Mouse (Mus musculus): ENCODE data around the gene Cmbl.

Cmbl gene

DNA sequence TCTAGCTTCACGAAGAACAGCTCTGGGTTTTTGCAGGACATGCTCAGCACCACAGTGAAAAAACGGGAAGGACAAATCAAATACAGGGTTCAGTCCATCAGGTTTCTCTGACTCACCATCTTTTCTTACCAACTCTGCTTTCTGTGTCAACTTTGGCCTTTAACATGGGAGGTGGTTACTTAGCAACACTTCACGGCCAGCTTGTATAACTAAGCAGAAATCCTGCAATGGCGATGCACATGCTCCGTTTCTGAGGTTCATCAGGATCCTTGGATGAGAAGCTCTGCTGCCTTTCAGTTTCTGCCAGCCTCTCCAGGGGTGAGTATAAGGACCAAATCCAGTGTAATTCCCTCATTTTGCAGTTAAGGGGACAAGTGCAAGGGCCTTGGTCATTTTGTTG, at the start of gene Cmbl:
TSS of gene Cmbl (plus strand) at position 206 of the 400 bp plus-strand sequence.
- DNase-seq (ENCODE audit: low read depth, low spot score), result no peak

DNA sequence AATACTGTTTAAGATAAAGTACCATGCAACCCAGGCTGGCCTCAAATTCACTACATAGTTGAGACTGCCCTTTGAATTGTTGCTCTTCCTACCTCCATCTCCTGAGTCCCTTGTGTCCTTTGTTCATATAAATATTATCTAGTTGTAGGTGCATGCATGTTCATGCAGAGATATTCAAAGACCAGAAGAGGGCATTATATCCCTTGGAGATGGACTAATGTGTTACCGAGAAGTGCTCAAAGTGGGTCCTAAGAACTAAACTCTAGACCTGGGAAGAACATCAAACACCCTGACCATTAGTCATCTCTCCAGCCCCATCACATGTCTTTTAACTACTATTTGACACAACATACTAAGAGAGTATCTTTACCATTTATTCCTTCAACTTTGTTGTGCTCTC, 48.0 kb upstream of the Cmbl start:
- no peak for DNase-seq (ENCODE audit: low read depth, low spot score)

DNA sequence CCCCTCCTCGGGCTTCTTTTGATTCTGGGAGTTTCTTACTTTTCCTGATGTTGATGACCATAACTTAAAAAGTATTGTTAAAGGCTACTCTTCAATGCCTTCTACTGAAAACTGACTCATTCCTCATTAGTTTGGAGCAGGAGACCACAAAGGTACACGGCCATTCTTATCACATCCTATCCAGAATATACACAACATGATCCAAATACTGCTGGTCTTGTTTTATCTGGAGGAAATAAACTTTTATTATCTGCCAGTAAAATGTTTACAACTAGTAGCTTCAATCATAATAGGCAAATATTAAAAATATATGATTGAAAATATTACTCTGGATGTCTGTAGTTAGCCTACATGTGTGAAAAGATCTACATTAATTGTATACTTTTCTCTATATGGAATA, 46.8 kb upstream of the Cmbl start:
- DNase-seq (ENCODE audit: low read depth, low spot score), result no peak

DNA sequence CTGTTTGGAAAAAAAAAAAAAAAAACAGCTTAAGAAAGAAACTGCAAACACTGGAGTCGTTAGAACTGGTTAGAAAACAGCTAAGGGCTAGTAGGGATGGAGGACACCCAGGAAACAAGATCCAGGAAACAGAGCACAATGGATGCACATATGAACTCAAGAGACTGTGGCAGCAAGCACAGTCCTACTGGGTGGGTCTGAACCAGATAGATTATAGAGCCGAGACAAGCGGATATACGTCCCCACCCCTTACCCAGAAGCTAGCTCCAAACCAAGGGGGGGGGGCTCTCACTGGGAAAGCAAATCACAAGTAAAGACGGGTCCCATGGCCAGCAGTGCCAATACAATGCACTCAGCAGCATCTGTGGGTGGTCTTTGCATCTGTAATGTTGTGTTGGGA, 46.2 kb upstream of the Cmbl start:
- DNase-seq (ENCODE audit: low read depth, low spot score), result no peak

DNA sequence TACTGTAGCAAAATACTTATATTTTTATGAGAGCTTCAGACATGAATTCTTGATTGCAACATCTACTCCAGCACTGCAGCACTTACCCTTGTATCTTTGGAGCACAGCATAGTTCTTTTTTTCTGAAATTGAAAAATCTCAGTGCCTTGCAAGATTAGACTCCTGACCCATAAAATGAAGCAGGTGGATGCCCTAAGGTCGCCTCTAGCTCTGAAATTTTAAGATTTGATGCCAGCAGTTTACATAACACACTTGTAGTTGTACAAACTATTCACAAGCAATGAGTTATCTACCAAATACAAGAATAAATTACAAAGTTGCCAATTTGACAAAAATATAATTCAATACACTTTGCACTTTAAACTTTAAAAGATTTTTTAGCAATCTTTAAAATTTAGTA, 38.7 kb upstream of the Cmbl start:
- no peak for DNase-seq (ENCODE audit: low read depth, low spot score)

DNA sequence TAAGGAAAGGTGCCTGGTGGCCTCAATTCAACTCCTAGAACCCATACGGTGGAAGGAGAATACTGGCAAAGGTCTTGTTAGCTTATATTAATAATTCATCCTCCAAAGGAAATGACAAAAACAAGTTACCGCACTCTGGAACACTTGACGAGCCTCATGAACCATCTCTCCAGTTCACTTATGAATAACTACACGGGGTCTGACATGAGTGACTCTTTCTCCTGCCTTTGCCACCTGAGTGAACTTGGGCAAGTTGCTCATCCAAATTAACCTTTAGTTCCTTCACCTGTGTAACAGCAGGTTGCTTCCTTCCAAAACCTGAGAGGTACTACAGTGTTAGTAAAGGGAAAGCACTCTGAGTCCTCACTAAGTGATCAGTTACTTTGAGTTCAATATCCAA, 36.7 kb upstream of the Cmbl start:
- no peak for DNase-seq (ENCODE audit: low read depth, low spot score)

DNA sequence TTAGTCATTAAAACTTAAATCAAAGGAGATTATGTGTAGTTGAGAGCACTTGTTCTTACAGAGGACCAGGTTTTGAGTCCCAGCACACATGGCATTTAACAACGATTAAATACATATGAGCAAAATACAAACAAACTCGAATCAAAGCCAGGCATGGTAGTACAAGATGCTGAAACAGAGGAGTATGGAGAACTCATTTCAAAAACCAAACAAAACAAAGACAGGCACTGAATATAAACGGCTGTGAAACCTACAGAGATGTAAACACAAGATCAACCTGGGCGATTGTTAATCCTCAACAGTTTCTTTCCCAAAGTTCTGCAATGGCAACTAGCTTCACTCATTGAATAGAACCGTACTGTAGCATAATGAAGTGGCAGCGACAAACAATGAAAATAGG, 36.1 kb upstream of the Cmbl start:
- no peak for DNase-seq (ENCODE audit: low read depth, low spot score)

DNA sequence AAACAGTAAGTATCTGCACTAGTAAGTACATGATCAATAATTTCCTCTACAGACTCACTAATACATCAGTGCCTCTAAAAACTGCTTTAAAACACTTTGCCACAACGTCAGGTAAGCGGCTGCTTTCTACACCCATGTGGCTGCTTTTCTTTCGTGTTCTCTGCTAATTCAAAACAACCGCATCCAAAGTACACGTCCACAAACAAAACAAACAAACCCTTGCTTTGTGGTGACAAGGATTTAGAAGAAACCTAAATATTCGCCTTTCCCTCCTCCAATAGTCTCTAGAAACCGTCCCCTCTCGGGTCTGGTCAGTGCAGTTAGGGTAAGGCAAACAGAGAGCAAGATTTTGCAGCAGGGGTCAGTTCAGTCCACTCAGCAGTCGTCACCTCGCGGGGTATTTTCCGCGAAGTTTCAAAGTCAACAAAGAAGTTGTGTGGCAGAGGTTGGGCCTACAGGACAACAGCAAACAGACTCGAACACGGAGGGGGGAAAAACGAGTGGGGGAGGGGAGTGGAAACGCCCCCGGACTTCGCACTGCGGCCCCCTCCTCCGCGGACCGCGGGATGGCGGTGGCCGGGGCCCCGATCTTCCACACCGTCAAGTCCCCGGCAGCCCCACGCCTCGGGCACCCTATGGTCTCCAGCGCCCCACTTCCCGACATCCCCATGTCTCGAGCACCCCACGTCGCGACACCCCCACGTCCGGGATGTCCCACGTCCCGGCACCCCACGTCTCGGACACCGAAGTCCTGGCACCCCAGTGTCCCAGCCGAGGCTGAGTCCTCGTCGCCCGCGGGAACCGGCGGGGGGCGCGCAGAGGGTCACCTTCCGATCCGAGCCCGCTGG, 35.2 kb upstream of the Cmbl start:
- DNase-seq (ENCODE audit: low read depth, low spot score), result no peak

DNA sequence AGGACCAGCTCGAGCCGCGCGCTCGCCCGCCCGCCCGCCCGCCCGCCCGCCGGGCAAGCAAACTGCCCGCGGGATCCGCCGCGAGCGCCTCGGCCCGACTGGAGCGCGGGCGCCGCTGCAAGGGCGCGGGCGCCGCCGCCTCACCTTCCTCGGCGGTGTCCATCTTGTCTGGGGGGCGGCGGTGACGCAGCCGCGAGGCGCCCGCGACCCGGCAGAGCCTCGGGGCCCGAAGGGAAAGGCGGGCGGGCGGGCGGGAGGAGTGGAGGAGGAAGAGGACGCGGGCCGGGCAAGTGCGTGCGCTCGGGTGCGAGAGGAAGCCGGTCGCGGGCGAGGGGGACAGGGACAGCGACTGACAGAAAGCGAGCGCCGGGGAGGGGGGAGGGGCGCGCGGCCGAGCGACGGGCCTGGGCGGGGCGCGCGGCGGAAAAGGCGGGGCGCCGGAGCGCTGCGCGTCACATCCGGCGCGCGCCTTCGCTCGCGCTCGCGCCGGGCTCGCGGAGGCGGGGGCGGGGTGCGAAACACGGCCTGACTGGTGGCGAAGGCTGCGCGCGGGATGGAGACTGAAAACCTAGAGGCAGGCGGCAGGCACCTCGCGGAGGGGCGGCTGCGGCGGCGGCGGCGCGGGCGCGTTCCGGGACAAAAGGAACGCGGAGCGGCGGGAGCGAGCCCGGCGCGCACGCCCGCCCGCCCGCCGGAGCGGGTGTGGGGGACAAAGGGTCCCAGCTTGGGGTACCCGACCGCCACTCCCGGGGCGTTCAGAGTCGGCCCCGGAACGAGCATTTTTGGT, 34.3 kb upstream of the Cmbl start, which contains the start of gene March6:
TSS of gene March6 (minus strand) at position 395 of the 787 bp plus-strand sequence.
- DNase-seq (ENCODE audit: low read depth, low spot score), result peak; percentile 81

DNA sequence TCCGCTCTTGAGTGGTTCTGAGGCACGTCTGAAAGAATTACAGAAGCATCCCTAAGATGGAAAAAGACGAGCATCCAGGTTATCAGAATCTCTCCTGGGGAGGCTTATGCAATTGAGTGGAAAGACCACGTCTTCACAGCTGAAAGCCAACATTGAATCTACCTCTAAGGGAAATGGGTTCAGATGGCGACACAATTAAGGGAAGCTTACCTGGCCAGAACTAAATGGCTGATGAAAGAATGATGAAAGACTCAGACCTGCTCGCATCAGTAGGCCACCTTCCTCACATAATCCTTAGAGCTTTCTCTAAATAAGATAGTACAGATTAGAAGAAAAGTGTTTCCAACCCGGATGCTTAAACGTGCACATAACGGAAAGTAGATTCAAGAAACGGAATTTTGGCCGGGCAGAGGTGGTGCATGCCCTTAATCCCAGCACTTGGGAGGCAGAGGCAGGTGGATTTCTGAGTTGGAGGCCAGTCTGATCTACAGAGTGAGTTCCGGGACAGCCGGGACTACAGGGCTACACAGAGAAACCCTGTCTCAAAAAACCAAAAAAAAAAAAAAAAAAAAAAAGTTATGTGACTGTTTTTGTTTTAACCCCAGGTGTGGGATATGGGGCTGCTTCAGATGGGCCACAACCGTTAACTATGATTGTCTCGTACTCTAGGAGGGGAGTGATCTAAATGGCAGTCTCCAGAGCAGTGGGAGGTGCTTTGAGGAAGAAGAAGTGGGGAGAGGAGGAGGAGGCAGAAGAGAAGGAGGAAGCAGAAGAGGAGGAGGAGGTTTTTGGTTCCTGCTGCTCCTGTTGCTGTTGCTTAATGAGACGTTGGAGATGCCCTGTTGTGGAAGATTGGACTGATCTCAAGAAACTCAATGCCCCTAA, 33.5 kb upstream of the Cmbl start:
- no peak for DNase-seq (ENCODE audit: low read depth, low spot score)

DNA sequence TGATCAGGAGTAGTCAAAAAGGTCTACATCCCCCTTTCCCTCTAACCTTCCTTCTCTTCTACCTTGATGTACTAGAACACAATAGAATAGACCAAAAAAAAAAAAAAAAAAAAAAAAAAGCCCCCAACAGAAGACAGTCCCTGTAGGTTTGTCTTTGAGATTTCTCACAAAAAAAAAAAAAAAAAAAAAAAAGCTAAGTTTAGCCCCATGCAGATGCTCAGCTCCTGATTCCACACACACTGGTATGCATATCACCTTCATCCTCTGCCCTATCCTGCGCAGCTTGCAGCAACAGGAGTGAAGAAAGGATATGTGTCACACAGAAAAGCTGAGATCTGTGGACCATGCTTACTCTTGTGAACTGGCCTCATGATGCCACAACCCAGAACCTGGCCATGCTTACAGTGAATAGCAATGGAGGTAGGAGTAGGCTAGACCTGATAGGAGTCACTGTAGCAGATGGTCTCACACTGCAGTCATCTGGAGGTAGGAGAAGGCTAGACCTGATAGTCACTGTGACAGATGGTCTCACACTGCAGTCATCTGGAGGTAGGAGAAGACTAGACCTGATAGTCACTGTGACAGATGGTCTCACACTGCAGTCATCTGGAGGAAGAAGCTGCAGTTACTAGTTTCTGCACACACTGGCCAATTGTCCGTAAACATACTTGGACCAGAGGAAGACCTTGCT, 32.7 kb upstream of the Cmbl start:
- DNase-seq (ENCODE audit: low read depth, low spot score), result no peak

DNA sequence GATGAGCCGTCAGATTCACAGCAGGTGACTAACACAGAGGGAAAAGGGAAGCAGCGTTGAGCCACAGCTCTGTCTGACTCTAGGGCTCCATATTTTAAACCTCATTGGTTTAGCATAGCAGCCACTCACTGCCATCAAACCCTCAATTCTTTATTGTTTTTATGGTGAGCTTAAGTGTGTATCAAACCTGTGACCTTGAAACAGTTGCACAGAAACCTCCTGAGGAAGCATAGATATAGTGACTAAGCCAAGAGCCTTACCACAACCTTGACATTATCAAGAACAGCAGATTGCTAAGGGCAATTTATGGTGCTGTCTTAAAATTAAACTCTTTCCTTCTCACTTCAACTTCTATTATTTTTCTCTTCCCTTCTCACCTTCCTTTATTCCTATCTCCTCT, 31.7 kb upstream of the Cmbl start:
- DNase-seq (ENCODE audit: low read depth, low spot score), result no peak

DNA sequence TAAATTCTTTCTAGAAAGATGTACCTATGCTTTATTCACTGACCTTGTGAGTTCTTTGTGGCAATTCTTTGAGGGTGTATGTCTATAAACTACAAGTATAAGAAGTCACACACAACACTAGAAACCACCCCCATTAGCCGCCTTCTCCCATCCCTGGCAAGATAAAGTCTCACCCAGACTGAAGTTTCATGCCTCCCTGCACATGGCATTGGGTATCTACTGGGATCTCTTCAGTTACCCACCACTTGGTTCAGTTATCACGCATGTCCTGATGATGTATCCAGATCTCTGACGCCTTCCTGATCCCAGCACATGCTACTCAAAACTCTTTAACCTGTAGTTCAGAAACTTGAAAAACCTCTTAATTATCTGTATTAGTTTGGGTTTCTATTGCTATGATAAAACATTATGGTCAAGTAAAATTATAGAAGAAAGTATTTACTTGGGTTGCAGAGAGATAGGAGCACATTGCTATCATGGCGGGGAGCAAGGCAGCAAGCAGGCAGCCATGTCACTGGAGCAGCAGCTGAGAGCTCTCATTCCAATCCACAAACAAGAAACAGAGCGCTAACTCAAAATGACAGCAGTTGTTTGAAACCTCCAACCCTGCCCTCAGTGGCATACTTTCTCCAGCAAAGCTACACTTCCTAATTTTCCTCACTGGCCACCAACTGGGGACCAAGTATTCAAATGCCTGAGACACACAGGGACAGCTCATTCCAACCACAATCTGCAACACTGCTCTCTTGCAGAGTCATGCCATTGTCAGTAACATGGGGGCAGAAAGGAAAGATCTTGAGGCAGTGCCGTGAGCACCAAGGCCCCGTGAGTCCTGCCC, 30.5 kb upstream of the Cmbl start:
- no peak for DNase-seq (ENCODE audit: low read depth, low spot score)

DNA sequence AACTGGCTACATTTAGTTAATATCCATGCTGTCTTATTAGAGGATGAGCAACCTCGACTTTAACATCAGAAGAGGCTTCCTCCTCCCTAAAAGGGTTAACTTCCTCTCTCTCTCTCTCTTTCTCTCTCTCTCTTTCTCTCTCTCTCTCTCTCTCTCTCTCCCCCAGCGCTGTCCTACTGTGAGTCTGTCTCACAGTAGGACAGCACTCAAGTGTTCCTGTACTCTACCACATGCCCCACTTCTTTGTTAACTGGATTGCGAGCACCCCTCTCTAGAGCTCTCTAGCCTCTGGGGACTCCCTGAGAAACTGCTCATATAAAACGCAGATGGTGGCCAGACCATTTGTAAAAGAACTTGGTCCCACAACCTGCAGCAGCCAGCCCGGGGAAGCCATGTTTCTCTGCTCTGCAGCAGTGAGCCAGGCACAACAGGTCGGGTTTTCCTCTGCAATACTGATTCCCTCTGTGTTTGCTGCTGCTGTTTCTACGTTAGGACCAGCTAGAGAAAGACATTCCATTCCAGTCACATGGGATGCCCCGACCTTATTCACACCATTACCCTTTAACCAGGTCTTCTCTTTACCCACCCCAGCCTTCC, 29.8 kb upstream of the Cmbl start:
- DNase-seq (ENCODE audit: low read depth, low spot score), result no peak

DNA sequence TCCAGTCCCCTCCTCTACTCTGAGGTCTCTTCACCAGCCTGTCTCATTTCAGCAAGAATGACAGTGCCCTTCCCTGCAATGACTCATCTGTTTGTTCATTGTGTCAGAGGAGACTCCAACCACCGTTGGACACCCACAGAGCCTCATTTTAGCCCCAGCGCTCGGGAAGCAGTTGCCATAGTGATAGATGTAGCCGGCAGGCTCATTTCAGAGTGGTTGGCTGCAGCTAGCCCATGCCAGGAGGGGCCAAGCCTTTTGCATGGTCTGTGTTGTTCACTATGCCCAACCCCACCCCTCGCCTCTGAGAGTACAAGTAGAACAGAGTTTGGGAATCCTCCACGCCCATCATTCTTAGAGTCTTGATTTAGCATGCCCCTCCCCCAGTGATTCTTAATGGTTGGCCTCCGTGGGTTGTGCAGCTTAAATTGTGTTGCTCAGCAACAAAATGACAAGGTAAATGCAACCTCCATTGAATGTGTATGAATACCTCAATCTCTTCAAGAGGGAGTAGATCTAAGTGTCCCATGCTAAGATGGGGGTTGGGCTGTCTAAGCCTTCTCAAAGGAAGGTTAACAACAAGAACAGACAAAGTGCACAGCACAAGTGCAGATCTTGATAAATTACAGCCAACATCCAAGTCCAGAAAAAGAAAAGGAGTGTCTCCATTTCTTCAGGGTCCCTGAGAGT, 29.0 kb upstream of the Cmbl start:
- DNase-seq (ENCODE audit: low read depth, low spot score), result peak; percentile 77

DNA sequence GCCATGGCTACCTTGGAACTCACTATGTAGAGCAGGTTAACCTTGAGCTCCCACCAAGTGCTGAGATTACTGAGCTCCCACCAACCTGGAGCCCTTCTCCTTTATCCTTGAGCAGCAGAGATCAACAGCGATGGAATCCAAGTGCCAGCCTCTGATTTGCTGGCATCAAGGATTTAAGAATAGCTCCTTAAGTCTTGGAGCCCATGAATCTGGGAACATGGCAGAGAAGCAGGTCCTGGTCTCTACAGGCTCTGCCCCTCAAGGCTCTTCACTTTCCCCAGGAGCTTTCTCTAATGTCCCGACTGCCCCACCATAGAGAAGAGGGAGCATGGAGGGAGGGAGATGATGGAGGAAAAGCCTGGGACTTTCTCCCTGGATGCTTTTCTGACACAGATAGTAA, 27.5 kb upstream of the Cmbl start:
- no peak for DNase-seq (ENCODE audit: low read depth, low spot score)

DNA sequence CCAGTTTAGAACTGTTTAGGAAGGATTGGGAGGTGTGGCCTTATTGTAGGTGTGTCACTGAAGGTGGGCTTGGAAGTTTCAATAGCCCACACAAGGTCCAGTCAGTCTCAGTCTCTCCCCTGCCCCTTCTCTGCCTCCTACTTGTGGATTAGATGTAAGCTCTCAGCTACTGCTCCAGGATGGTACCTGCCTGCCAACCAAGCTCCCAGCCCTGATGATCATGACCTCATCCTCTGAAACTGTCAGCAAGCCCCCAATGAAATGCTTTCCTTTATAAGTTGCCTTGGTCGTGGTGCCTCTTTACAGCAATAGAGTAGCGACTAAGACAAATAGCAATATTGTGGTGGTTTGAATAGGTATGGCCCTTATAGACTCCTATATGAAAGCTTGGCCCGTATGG, 26.8 kb upstream of the Cmbl start:
- no peak for DNase-seq (ENCODE audit: low read depth, low spot score)

DNA sequence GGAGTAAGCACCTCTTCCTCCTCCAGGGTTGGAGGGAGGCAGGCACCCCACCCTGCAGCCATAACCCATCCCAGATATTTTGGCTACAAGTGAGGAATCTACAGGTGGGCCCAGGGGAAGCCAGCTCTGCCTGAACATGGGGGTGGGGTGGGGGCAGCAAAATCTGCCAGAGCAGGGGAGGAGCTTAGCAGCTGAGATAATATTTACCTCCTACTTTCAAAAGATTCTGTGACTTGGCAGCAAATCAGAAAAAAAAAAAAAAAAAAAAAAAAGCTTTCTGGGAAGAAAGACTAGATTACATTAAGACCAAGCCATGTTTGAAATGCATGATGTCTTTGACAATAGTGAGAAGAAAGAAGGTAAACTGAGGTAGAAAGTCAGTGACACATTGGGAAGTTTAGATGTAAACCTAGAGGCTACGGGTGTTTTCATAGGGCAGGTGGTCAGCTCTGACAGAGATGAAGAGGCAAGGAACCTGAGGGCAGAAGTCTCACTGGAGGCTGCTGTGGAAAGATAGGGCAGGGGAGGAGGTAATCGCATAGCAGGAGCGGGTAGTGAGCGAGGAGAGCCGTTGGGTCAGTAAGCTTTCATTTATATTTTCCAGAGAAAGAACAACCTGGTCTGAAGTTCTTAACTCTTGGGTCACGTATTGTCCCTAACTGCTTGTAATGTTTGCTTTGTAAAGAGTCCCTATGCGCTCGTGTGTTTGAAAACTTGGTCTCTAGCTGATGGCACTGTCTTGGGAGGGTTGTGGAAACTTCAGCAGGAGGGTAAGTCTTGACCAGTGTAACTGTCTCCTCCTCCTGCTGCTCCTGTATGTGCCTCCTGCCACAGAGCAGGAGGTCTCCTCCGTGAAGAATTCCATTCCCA, 25.3 kb upstream of the Cmbl start:
- DNase-seq (ENCODE audit: low read depth, low spot score), result no peak

DNA sequence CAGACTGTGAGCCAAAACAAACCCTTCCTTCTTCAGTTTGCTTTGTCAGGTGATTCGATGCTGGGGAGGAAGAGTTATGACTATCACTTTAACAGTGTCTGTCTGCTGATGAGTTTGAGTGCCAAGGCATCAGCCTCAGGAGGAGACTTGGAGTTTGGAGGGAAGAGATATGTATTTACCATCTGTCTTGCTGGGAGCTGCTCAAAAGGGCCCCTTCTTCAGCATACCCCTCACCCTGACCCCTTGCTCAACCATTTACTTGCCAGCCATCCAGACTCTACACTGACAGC, 24.7 kb upstream of the Cmbl start:
- no peak for DNase-seq (ENCODE audit: low read depth, low spot score)
